Mouse (Mus musculus) c-Kit-positive CD71-negative TER-119-negative erythroid progenitor cells, embryonic 14.5 days (primary cell): ENCODE results near the gene Gm21987.
"Not testable (repeated sequence)": the region's sequence is repeated elsewhere in the genome, so short reads cannot be mapped to it uniquely, and the experiment has no call there.

Source experiments
- DNase-seq: peaks from one replicate; pipeline ENCODE4 v3.0.0-alpha.2; 2013; ENCODE audit warnings: low read depth

Gm21987 gene

DNA sequence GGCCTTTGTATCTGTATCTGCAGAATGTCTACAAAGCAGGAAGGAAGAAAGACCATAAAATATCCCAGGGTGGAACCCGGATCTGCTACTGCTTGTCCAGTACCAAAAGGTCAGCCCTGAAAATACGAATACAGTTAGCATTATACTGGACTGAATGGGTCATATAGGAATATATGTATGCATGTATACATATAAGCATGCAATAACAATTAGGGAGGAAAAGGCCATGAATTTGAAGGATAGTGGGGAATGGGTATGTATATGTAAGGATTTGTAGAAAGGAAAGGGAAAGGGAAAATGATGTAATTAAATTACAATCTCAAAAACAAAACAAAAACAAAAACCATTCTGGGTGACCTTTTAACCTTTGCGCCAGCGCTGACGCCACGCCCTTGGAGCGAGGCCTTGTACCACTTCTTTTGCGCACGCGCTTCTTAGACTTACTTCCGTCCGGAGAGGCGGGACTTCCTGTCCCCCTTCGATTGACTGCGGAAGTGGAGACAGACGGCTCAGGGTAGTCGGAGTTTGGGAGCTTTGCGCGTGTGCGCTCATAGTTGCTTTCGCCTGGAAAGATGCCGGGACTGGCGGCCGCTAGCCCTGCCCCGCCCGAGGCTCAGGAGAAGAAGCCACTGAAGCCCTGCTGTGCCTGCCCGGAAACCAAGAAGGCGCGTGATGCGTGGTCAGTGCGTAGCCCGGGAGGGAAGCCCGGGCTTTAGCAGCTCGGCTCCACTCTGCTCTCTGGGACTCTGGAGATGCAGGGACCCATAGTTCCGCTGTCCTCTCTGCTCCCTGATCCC is at the start of gene Gm21987, which contains the start of gene Cox17:
TSS of gene Gm21987 (plus strand) at position 512 of the 797 bp plus-strand sequence.
TSS of gene Cox17 (plus strand) at position 463 of the 797 bp plus-strand sequence.
- peak; percentile 82 for DNase-seq

GRCm38 (mm10) chr16:38298410-38298809 is 48.4 kb upstream of the Gm21987 start:
- no peak for DNase-seq

DNA sequence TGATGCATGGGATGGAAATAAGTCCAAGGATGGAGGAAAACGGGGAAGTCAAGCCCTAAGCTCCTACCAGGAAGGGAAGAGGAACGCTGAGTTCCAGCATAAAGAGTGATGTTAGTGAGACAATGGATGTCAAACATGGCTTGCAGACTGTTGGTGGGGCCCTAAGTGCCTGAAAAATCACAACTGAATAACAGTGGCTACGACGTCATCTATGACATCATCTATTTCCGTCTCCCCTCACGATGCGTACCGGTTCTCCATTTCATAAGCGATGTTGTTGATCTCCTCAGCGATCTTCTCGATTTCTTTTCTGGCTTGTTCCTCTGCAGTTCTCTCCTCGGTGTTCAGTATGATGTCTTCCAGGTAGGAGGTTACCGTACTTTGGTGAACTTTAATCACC is 44.5 kb upstream of the Gm21987 start:
- DNase-seq: no peak

- DNase-seq: no peak
Observed at GRCm38 (mm10) chr16:38304460-38305194, 42.2 kb upstream of the Gm21987 start.

GRCm38 (mm10) chr16:38306571-38307220 is 40.1 kb upstream of the Gm21987 start:
- no peak for DNase-seq

GRCm38 (mm10) chr16:38307221-38307605 is 39.6 kb upstream of the Gm21987 start:
- DNase-seq: no peak

GRCm38 (mm10) chr16:38307651-38308050 is 39.2 kb upstream of the Gm21987 start:
- no peak for DNase-seq

GRCm38 (mm10) chr16:38308195-38308594 is 38.6 kb upstream of the Gm21987 start:
- no peak for DNase-seq

DNA sequence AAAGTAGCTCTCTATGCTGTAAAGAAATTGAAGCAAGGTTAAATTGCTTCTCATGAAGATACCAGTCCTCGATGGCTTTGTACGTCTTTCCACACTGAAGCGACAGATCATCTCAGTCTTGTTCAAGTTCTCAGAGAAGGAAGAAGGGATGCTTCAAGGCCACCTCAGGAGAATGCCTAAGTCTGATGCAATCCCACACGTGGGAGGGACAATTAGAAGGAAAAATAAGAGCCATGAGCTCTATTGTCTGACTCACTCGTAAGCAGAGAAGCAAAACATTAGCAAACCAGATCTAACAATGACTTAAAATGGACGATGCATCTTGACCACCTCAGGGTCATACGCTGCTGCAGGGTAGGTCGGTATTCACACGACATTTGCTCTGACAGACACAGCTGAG is 28.3 kb upstream of the Gm21987 start:
- DNase-seq: no peak

GRCm38 (mm10) chr16:38319087-38319486 is 27.8 kb upstream of the Gm21987 start:
- DNase-seq: no peak

DNA sequence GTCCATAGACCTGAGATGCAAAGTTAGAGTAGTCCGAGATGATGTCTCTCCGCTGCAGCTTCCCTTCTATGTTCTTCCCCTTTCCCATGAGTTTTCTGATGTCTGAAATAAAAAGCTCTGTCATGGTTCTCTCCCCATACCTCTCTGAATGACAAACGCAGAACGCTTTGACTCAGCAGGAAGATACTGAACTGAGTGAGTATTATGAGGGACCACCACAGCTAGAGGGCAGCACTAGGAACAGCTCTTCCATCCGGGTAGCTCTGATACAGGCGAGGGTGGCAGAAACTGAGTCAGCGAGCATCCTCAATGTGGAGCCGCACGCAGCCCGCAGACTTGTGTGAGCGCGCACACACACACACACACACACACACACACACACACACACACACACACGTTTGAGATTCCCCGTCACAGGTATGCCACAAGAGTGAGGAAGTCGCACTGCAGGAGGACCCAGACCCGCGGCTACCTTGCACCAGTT is 25.3 kb upstream of the Gm21987 start:
- peak; percentile 47 for DNase-seq

DNA sequence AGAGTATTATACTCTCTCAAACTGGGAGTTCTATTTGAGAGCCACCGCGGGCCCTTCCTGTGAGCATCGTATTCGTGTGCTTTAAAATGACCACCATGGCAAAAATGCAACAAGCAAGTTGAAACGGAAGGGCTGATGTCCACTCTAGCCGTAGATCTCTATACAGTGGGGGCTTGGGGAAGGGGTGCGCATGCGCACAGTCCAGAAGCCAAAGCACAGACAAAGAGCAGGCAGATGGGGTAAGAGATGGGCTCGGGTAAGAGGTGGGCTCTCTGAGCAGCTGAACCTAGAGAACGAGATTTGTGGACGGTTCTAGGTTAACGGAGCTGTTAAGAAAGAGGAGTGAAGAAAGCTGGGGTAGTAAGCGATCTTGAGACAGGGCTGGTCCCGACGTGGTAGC is 22.5 kb upstream of the Gm21987 start:
- no peak for DNase-seq

GRCm38 (mm10) chr16:38326778-38327397 is 20.0 kb upstream of the Gm21987 start:
- DNase-seq: no peak

DNA sequence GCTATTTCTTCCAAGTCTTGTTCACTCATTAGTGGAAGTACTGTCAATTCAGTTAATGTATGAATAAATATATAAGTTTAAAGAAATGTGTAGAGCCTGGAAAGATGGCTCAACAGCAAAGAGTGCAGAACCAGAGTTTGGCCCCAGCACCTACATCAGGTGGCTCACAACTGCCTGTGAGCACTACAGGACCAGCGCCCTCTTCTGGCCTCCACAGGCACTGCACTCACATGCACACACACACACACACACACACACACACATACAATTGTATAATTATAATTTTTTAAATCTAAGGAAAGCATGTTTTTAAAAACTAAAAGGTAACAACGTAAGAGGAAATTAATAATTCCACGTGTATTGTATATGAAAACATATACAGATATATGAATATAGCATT is 17.5 kb upstream of the Gm21987 start:
- no peak for DNase-seq

GRCm38 (mm10) chr16:38334431-38334830 is 12.4 kb upstream of the Gm21987 start:
- DNase-seq: no peak

GRCm38 (mm10) chr16:38338077-38338476 is 8.8 kb upstream of the Gm21987 start:
- not testable (repeated sequence) for DNase-seq

DNA sequence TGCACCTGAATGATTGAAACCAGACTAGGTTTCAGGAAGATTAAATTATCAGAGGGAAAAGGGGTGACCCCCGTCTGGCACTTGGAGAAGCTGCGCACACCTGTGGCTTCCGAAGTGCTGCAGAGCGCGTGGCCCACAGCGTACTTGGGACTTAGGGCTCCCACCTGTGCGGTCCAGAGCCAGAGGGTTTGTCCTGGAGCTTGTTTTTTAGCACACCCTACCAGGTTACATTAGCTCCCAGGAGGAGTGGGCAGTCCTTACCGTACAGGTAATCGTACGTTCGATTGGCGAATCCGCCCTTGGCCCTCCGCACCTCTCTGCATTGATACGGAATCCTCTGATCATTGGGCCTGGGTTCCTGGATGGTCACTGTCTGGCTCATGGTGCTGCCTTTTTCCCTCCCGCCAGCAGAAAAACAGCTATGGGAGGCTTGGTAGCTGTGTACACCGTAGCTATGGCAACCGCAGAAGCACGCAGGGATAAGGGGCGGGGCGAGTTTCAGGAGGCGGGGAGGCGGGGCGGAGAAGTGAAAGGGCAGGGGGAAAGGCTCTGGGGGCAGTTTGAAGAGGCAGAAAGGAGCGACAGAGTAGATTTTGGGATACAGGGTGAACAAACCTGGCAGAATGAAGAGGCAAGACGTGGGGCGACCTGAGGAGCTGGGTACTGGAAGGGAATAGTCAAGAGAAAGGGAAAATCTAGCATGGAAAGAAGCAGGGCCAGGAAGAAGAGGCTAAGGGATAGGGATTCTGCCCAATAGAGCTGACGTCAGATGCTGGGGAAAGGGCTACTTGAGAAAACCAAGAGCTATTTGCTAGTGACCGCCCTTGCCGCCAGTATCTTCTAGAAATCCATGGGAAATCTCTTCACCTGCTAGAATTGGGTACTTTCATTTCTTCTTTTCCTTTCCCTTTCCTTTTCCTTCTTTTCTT is 5.2 kb upstream of the Gm21987 start, which contains the start of gene Maats1:
TSS of gene Maats1 (minus strand) at position 748 of the 929 bp plus-strand sequence.
- DNase-seq: peak; percentile 64

- peak; percentile 38 for DNase-seq
Observed at GRCm38 (mm10) chr16:38344941-38345725, 1.7 kb upstream of the Gm21987 start.

DNA sequence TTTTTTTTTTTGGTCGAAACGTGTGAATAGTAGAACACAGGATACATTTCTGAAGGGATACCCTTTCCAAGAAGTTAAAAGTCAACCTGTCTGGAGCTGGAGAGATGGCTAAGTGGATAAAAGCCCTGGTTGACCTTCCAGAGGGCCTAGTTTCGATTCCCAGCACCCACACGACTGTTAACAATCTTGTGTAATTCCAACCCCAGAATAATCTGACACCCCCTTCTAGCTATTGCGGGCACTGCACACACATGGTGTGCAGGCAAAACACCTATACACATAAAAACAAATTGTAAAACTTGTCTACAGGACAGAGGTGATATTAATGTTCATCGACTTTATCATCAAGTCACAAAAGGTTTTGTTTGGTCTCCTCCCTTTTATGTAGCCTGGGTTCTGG is 748 bp downstream of the Gm21987 start:
- no peak for DNase-seq

DNA sequence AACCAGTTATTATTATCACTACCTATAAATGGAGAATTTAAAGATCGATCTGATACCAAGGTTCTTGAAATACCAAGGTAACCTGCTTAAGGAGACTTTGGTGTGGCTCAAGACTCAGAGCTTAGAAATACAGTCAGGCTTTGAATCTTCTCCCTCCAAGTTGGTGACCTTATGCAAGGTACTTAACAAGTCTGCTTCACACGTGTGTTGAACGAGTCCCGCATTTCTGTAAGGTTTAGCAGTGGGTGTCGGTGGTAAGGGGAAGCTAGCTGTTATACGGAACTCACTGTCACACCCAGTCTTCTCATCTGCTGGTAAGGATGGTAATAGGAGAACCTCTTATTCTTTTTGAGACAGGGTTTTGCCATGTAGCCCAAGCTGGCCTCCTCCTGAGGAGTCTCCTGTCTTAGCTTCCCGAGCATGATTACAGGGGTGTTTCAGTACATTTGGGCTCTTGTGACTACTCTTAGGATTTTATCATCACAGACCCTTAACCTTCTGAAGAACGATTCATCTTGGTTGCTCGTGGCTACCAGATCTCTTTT is 1.4 kb downstream of the Gm21987 start:
- DNase-seq: no peak
